Mouse (Mus musculus) brain, embryonic 14.5 days (tissue): ENCODE data around the gene Skor1.

Source experiments
- CTCF ChIP-seq: fragments of 200-500 bp; IDR thresholded peaks from 2 replicates; pipeline ENCODE4 v1.5.1; 2012; ENCODE audit warnings: inconsistent platforms, mild to moderate bottlenecking, moderate library complexity, borderline replicate concordance; ENCODE audit not compliant: insufficient read depth, insufficient read length; ENCODE audit errors: extremely low read depth
- POLR2A ChIP-seq: fragments of 200-500 bp; IDR thresholded peaks from 2 replicates; pipeline ENCODE4 v1.6.1; 2012; ENCODE audit warnings: mild to moderate bottlenecking, inconsistent platforms, borderline replicate concordance; ENCODE audit not compliant: poor library complexity, insufficient read depth, insufficient read length, severe bottlenecking; ENCODE audit errors: extremely low read depth

- TF ChIP-seq CTCF (no peak), POLR2A (no peak)
Observed at GRCm38 (mm10) chr9:63100660-63101059, 48.1 kb downstream of the Skor1 start.
